Mouse (Mus musculus): ENCODE measurements around the gene Cmtm1. TPM values are rescaled to one million over a fixed set of nuclear protein-coding genes. Genes with fewer than 3 reads are reported as not detected.
"Not testable (repeated sequence)": the region's sequence is repeated elsewhere in the genome, so short reads cannot be mapped to it uniquely, and the experiment has no call there.

Cmtm1 gene
- not detected in 2 replicates for polyA plus RNA-seq (2016; fragmentation: Nextera tagmentation; extraction: Ambion mirVana)

DNA sequence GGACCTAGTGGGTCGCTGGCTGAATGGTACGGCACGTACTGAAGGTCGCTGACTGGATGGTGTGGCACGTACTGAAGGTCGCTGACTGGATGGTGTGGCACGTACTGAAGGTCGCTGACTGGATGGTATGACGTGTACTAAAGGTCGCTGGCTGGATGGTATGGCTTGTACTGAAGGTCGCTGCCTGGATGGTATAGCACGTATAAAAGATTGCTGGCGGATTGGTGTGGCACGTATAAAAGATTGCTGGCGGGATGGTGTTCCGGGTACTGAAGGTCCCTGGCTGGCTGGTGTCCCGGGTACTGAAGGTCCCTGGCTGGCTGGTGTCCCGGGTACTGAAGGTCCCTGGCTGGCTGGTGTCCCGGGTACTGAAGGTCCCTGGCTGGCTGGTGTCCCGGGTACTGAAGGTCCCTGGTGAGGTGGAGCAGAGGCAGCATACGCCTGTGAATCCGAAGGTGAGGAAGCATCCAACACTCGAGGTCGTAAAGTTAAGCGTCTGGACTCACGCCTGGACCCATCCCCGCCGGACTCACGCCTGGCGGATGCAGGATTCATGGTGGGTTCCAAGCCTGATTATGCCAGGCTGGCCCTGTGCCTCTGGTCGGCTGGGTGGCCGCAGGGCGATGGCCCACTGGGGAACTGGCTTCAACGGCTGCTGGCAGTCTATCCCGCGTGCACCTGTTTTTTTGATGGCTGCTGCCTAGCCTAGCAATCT, at the start of gene Cmtm1, which contains the start of gene Gm45711:
TSS of gene Cmtm1 (minus strand) at position 705 of the 715 bp plus-strand sequence.
TSS of gene Gm45711 (minus strand) at position 641 of the 715 bp plus-strand sequence.
- not testable (repeated sequence) for DNase-seq (ENCODE audit: low spot score); H3K36me3 ChIP-seq; H3K27ac ChIP-seq; H3K4me1 ChIP-seq; H3K4me3 ChIP-seq; H3K27me3 ChIP-seq (ENCODE audit: low read depth, poor library complexity, severe bottlenecking); H3K9me3 ChIP-seq (replicated peaks)
- whole genome bisulfite sequencing: 89% methylated on average over 36 of the region's 36 CpGs

GRCm38 (mm10) chr8:104358637-104359036, 48.7 kb upstream of the Cmtm1 start:
- DNase-seq (ENCODE audit: low spot score): no peak
- Histone ChIP-seq H3K4me1 (0 out of 2 replicates have a peak, but pooled peaks cover 7% of the 10 kb centered on the region), H3K4me3 (no peak overlapping the region), H3K9me3 (replicated peaks) (no peaks in the 10 kb centered on the region), H3K36me3 (peaks cover 33% of the 10 kb centered on the region), H3K27ac (no peak overlapping the region), H3K27me3 (ENCODE audit: low read depth, poor library complexity, severe bottlenecking) (no peaks in the 10 kb centered on the region)
- 89% methylated on average over 3 of the region's 3 CpGs for WGBS

DNA sequence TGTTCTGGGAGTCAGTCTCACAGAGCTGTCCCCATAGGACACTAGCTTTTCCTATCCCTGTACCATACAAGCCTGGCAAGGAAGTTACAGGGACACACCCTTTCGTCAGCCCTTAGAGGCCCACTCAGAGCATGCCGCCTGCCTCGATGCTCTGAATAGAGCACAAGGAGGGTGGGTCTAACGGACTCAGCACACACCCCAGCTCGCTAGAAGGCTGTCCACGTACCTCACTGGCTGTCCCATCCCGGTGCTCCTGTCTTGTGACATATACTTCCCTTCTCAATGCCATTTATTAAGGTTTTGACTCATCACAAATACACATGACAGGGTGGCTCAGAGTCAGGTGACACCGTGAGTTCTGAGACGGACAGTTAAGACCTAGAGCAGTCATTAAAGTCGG, 44.6 kb upstream of the Cmtm1 start:
- Histone ChIP-seq H3K36me3 (peaks cover 55% of the 10 kb centered on the region), H3K4me1 (0 out of 2 replicates have a peak, but pooled peaks cover 1% of the 10 kb centered on the region), H3K4me3 (no peak overlapping the region), H3K27ac (no peak overlapping the region), H3K27me3 (ENCODE audit: low read depth, poor library complexity, severe bottlenecking) (no peaks in the 10 kb centered on the region), H3K9me3 (replicated peaks) (no peaks in the 10 kb centered on the region)
- WGBS: 91% methylated on average over 10 of the region's 10 CpGs
- DNase-seq (ENCODE audit: low spot score): no peak

GRCm38 (mm10) chr8:104353186-104353585, 43.2 kb upstream of the Cmtm1 start:
- 72% methylated on average over 5 of the region's 5 CpGs for whole genome bisulfite sequencing
- Histone ChIP-seq H3K4me1 (no peaks in the 10 kb centered on the region), H3K27ac (no peak overlapping the region), H3K36me3 (peaks cover 62% of the 10 kb centered on the region), H3K4me3 (no peak overlapping the region), H3K9me3 (replicated peaks) (no peaks in the 10 kb centered on the region), H3K27me3 (ENCODE audit: low read depth, poor library complexity, severe bottlenecking) (no peaks in the 10 kb centered on the region)
- no peak for DNase-seq (ENCODE audit: low spot score)

DNA sequence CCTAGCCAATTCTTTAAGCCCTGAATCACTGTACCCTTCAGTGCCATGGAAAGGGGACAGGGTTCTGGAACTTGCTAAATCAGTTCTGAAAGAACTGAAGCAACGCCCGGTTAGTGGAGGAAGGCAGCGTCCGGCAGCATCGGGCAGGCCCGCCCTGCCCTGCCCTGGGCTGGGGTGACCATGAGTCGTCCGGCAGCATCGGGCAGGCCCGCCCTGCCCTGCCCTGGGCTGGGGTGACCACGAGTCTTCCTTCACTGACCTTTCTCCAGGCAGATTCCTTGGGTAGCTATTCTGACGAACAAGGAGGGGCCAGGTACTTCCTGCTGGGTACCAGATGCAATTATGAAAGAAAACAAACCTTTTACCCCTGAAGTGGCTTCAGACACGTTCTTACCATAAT, 40.1 kb upstream of the Cmtm1 start:
- no peaks in the 10 kb centered on the region for H3K9me3 ChIP-seq (replicated peaks)
- DNase-seq (ENCODE audit: low spot score): no peak
- no peak overlapping the region for H3K4me3 ChIP-seq
- WGBS: 81% methylated on average over 13 of the region's 13 CpGs
- peaks cover 70% of the 10 kb centered on the region for H3K36me3 ChIP-seq
- H3K4me1 ChIP-seq: peaks cover 8% of the 10 kb centered on the region; the same call in 1 of the 2 replicates
- no peaks in the 10 kb centered on the region for H3K27me3 ChIP-seq (ENCODE audit: low read depth, poor library complexity, severe bottlenecking)
- no peak overlapping the region for H3K27ac ChIP-seq

GRCm38 (mm10) chr8:104348971-104349370, 39.0 kb upstream of the Cmtm1 start:
- DNase-seq (ENCODE audit: low spot score): no peak
- H3K4me1 ChIP-seq: peaks cover 8% of the 10 kb centered on the region; the same call in 1 of the 2 replicates
- H3K27ac ChIP-seq: no peak overlapping the region
- WGBS: 86% methylated on average over 5 of the region's 5 CpGs
- no peak overlapping the region for H3K4me3 ChIP-seq
- H3K9me3 ChIP-seq (replicated peaks): no peaks in the 10 kb centered on the region
- peaks cover 64% of the 10 kb centered on the region for H3K36me3 ChIP-seq
- no peaks in the 10 kb centered on the region for H3K27me3 ChIP-seq (ENCODE audit: low read depth, poor library complexity, severe bottlenecking)

DNA sequence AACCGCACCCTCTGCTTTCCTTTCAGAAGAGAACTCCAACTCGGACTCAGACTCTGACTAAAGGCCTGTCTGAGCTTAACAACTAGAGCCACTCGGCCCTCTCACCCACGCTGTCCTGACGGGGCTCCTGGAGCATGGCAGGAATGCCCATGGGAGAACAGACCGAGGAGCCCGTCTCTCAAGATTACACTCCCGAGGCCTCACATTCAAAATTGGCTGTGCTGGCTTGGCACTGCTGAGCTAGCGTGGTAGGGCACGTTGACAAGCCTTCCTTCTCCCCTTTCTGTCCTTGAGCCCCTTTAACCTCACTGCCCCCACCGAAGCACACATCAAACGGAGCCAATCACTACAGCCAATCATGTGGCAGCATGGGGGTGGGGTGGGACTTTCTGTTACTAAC, 36.8 kb upstream of the Cmtm1 start:
- 57% methylated on average over 12 of the region's 12 CpGs for WGBS
- DNase-seq (ENCODE audit: low spot score): no peak
- H3K9me3 ChIP-seq (replicated peaks): no peaks in the 10 kb centered on the region
- H3K27ac ChIP-seq: peak overlapping the region; percentile 30; the same call in 1 of the 2 replicates
- peaks cover 46% of the 10 kb centered on the region for H3K36me3 ChIP-seq
- no peak overlapping the region for H3K4me3 ChIP-seq
- H3K27me3 ChIP-seq (ENCODE audit: low read depth, poor library complexity, severe bottlenecking): no peaks in the 10 kb centered on the region
- H3K4me1 ChIP-seq: peaks cover 15% of the 10 kb centered on the region

DNA sequence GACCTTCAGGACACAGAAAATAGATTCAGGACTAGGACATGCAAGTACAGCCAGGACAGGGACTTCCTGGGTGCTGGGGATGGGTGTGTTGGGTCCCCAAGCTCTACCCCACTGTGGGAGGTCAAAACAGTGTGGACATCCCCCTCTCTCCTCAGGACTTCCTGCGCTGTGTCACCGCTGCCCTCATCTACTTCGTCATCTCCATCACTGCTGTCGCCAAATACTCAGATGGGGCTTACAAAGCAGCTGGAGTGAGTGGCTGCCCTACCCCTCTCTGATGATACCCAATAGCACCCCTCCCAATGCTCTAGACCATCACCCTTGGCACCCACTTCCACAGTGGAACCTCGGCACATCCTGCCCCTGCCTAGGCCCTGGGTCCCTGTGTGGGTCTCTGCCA, 34.7 kb upstream of the Cmtm1 start:
- Histone ChIP-seq H3K4me1 (peaks cover 34% of the 10 kb centered on the region), H3K9me3 (replicated peaks) (no peaks in the 10 kb centered on the region), H3K4me3 (no peak overlapping the region), H3K27me3 (ENCODE audit: low read depth, poor library complexity, severe bottlenecking) (no peaks in the 10 kb centered on the region), H3K27ac (no peak overlapping the region), H3K36me3 (peaks cover 40% of the 10 kb centered on the region)
- WGBS: 89% methylated on average over 5 of the region's 5 CpGs
- no peak for DNase-seq (ENCODE audit: low spot score)

GRCm38 (mm10) chr8:104343957-104344356, 34.0 kb upstream of the Cmtm1 start:
- Histone ChIP-seq H3K27ac (no peak overlapping the region), H3K4me3 (no peak overlapping the region), H3K9me3 (replicated peaks) (no peaks in the 10 kb centered on the region), H3K4me1 (peaks cover 39% of the 10 kb centered on the region), H3K36me3 (peaks cover 39% of the 10 kb centered on the region), H3K27me3 (ENCODE audit: low read depth, poor library complexity, severe bottlenecking) (no peaks in the 10 kb centered on the region)
- peak; percentile 92 for DNase-seq (ENCODE audit: low spot score)
- 17% methylated on average over 7 of the region's 7 CpGs for WGBS

DNA sequence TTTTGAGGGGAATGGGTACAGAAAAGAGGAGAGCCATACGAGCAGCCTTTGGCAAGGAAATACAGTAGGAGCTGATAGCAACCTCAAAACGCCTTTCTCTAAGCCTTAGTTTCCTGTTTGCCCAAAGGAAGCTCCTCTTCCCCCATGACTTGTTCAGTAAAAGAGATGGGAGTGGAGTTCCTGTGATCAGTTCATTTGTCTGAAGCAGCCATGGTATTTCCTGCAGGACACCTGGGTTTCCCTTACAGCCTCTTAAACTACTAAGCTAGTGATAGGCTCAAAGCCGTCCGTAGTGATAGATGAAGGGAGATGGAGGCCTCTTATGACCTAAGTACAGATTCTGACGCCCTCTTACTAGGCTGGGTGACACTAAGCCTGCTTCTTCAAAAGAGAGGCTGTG, 32.5 kb upstream of the Cmtm1 start:
- 81% methylated on average over 5 of the region's 5 CpGs for WGBS
- peaks cover 26% of the 10 kb centered on the region for H3K36me3 ChIP-seq
- no peaks in the 10 kb centered on the region for H3K9me3 ChIP-seq (replicated peaks)
- H3K4me3 ChIP-seq: no peak overlapping the region
- no peak overlapping the region for H3K27ac ChIP-seq
- peaks cover 39% of the 10 kb centered on the region for H3K4me1 ChIP-seq
- no peak for DNase-seq (ENCODE audit: low spot score)
- H3K27me3 ChIP-seq (ENCODE audit: low read depth, poor library complexity, severe bottlenecking): no peaks in the 10 kb centered on the region

DNA sequence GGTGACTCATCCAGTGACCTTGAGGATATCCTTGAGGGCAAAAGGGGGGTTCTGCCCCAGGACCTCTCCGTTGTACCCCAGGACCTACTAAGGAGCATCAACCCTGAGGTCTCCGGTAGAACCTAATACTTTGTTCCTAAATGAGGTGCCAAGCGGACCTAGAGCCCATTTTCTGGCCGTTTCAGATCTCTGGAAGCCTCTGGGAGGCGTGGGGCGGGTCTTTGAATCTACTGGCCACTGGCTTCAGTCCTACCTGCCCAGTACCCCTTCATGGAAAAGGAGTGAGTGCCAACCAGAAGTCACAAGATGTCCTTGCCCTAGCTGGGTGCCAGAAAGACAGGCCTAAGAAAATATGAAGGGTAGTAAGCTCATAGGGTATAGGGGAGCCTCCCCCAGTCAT, 31.7 kb upstream of the Cmtm1 start:
- H3K4me3 ChIP-seq: peak overlapping the region; percentile 68
- H3K27me3 ChIP-seq (ENCODE audit: low read depth, poor library complexity, severe bottlenecking): no peaks in the 10 kb centered on the region
- H3K36me3 ChIP-seq: peaks cover 19% of the 10 kb centered on the region
- peaks cover 34% of the 10 kb centered on the region for H3K4me1 ChIP-seq
- peak overlapping the region; percentile 90 for H3K27ac ChIP-seq
- no peaks in the 10 kb centered on the region for H3K9me3 ChIP-seq (replicated peaks)
- DNase-seq (ENCODE audit: low spot score): no peak
- 48% methylated on average over 6 of the region's 6 CpGs for WGBS

GRCm38 (mm10) chr8:104341106-104341561, 31.2 kb upstream of the Cmtm1 start:
- Histone ChIP-seq H3K27me3 (ENCODE audit: low read depth, poor library complexity, severe bottlenecking) (no peaks in the 10 kb centered on the region), H3K9me3 (replicated peaks) (no peaks in the 10 kb centered on the region), H3K27ac (peak overlapping the region; percentile 90), H3K4me3 (peak overlapping the region; percentile 68), H3K36me3 (peaks cover 13% of the 10 kb centered on the region), H3K4me1 (peaks cover 32% of the 10 kb centered on the region)
- under 1% methylated on average over 24 of the region's 24 CpGs for WGBS
- DNase-seq (ENCODE audit: low spot score): no peak

DNA sequence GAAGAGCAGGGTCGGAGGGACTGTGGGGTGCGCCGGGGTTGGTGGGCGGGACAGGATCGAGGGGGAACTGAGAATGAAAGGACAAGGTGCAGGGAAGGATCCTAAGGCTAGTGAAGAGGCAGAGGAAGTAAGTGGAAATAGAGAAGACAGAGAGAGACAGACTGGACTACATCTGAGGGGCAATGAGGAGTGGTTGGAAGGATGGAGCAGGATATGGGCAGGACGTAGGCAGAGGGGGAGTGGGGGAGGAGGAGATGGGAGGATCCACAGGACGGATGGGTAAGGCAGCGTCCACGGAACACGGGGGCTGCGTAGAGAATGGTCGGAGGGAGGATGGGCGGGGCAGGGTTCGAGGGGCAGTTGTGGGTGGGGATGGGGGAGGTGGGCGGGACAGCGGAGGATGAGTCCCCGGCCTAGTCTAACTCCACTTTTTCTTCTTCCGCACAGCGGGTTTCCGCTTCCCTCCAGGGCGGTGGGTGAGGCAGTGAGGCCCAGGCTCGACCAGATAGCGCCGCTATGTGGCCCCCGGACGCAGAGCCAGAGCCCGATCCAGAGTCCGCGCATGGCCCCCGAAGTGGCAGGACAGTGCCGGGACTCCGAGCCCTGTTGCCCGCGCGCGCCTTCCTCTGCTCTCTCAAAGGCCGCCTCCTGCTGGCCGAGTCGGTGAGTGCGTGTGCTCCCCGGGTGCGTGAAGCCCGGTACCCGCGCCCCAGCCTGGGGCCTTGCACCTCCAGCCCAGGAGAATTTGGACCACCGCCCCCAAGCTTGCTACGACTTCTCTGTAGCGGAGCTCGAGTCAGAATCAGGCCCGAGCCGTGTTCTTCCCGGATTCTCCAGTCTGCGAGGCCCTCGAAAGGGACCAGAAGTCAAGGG, 30.5 kb upstream of the Cmtm1 start:
- Histone ChIP-seq H3K27me3 (ENCODE audit: low read depth, poor library complexity, severe bottlenecking) (no peaks in the 10 kb centered on the region), H3K4me3 (peak overlapping the region; percentile 68), H3K9me3 (replicated peaks) (no peaks in the 10 kb centered on the region), H3K36me3 (peaks cover 7% of the 10 kb centered on the region; the same call in 1 of the 2 replicates), H3K27ac (peak overlapping the region; percentile 90), H3K4me1 (peaks cover 32% of the 10 kb centered on the region)
- peak; percentile 86 for DNase-seq (ENCODE audit: low spot score)
- under 1% methylated on average over 51 of the region's 54 CpGs for WGBS
